Mouse (Mus musculus) adrenal gland, adult 2 months (tissue): Measurements from ENCODE around the gene Iqch. TPM values are rescaled to one million over a fixed set of nuclear protein-coding genes. Genes with fewer than 3 reads are reported as not detected.

ENCODE experiments used
- DNase-seq: peaks from one replicate; pipeline ENCODE4 v3.0.0; 2021
- long read RNA-seq: library from polyadenylated mRNA; stranded (forward); transcript quantifications from one replicate; pipeline ENCODE4 v2.0.0, GENCODE M21; 2021
- polyA plus RNA-seq: library from polyadenylated mRNA; depleted of rRNA; stranded (reverse); fragments of >200 nt; gene quantifications from 2 replicates; pipeline ENCODE4 v1.2.3, GENCODE M21; 2012; rRNA removed
- total RNA-seq, 2 experiments: library from RNA; stranded (reverse); gene quantifications; 2 replicates each; pipeline ENCODE4 v1.2.3; 2021

Iqch gene
- total RNA-seq (under 1 TPM in 1 of 2 experiments, not detected in 1; 0.12 TPM), polyA plus RNA-seq (not detected in 2 replicates)
- long read RNA-seq: 0 reads

DNA sequence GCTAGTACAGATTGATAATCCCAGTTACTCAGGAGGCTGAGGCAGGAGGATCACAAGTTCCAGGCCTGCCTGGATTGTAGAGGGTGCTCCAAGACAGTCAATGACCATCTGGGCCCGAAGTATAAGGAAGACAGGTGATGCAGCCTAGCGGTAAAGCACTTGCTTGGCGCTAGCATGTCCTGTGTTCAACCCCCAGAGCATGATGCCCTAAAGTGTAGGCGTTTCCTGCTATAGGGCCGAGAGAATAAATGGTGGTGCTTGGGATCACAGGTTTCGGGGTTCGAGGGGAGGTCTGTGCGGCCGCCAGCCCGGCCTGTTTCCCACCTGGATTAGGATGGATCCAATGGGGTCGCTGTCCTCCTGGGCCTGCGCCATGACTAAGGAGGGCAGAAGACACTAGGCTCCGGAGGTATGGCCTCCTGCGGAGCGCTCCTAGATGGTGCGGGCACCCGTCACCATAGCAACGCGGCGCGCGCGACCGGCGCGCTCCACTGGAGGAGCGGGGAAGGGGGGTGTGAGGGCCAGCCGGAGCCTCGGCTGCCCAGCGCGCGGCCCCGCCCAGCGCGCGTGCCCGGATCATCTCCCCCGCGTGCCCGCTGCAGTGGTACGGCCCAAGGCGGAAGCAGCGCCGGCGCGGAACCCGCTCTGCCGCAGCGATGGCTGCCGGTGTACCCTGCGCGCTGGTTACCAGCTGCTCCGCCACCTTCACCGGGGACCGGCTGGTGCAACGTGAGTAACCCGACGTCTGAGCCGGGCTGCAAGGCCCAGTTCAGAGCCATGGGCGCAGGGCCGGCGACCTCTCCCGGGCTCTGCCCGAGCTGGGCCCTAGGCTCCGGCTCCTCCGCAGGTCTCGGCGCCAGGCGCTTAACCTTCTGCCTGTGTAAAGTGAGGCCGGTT, at the start of gene Iqch, which contains the start of gene Aagab:
Iqch (minus strand) TSS at position 451 of the 897 bp plus-strand sequence.
Aagab (plus strand) TSS at position 618 of the 897 bp plus-strand sequence.
- peak; percentile 99 for DNase-seq

DNA sequence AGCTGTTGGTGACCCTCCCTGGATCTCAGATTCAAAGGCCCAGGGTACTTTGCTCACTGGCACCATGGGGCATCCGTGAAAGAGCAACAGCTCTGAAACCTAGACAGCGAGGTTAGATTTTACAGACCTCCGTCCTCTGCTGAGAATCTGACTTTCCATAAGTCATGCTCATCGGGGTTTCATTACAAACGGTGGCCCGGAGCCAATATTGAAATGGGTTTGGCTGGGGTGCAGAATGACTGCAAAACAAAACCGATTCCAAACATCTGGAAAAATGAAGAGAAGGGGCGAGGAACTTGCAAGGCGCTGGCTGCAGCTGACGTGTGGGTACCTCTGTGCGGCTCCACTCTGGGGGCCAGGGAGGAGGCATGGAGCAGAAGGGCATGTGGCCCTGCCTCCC, 49.3 kb upstream of the Iqch start:
- DNase-seq: no peak

DNA sequence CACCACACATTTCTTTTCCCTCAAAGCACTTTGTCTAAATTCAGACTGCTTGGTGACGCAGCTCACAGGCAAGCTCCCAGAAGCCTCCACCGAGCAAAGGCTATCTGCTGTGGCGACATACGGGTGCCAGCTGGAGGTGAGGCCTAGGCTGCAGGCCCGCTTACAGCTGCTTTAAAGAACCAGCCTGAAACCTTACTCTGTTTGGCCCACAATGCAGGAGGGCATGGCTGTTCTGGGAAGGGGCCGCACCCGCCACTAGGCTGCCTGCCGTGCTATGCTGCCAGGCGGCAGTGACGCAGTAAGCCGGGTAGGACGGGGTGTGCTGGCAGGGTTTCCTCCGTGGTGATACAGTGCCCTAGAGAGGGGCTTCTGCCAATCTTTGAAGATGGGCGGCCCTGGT, 48.6 kb upstream of the Iqch start:
- DNase-seq: peak; percentile 25

- peak; percentile 48 for DNase-seq
These were observed 47.7 kb upstream of the Iqch start for GRCm38 (mm10) chr9:63649841-63650545.

DNA sequence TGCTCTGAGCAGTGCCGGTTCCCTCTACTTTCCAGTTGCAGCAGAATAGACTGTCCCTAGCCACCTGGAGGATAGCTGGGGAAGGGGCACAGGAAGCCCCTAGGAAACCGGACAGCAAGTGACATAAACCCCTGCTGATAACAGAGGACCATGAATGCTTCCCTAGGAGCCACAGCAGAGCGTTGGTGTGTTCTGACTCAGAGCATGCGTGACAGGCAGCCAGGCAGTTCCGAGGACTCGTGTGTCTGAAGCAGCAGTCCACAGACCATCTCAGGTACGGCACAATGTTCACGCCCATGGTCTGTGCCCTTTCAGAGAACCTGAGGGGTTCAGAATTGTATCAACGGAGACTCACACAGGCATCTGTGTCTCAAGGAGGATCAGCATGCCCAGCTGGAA, 46.2 kb upstream of the Iqch start:
- DNase-seq: no peak

GRCm38 (mm10) chr9:63647581-63648519, 45.6 kb upstream of the Iqch start:
- DNase-seq: no peak

DNA sequence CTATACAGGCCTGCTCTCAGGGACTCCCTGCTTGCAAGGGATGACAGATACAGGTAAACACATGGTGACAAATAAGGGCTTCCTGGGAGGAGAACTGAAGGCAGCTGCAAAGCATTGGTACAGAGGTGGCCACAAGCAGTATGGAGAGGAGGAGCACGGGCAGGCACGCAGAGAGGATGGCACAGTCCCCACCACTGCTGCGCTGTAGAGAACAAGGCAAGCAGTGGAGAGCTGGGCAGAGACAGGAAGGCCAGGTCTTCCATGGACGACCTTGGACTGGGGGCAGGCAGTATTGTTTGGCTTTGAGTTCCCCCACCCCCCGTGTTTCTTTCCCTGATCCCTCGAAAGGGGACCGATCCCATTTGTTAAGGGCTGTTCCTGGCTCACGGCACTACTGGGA, 42.8 kb upstream of the Iqch start:
- DNase-seq: no peak

- no peak for DNase-seq
These were observed 41.7 kb upstream of the Iqch start for GRCm38 (mm10) chr9:63644011-63644410.

- no peak for DNase-seq
These were observed 39.8 kb upstream of the Iqch start for GRCm38 (mm10) chr9:63641983-63642646.

DNA sequence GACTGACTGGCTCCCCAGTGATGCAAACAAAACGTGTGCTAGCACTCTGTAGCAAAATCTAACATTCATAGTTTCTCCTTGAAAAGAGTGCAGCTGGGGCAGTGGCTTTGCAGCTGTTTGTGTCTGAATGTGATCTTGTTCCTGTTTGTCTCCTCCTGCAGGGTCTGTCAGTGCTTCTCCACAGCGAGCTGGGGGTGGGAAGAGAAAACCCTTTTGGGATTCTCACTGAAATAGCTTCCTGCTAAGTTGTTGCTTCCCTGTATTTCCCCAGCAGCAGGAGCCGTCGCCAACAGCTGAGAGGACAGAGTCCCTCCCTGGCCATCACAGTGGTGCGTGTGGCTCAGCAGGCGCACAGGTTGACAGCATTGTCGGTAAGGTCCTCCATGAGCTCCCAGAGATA, 33.8 kb upstream of the Iqch start:
- DNase-seq: no peak

GRCm38 (mm10) chr9:63633334-63633733, 31.0 kb upstream of the Iqch start:
- no peak for DNase-seq

DNA sequence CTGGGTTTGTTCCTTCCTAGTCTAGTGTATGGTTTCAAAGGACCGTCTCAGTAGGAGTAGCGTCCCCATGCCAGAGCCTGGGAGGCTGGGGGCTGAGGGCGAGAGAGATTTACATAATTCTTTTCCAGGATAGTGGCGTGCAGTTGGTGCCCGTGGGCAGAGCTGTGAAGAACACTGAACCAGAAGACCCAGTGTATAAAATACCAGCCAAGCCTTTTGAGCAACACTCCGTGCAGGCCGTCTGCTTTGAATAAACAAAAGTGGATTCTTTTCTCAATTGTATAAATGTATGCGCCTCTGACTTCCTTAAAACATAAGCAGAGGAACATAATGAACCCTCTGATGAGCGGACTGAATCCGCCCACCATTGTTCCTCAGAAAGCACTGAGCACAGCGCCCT, 30.6 kb upstream of the Iqch start:
- no peak for DNase-seq

DNA sequence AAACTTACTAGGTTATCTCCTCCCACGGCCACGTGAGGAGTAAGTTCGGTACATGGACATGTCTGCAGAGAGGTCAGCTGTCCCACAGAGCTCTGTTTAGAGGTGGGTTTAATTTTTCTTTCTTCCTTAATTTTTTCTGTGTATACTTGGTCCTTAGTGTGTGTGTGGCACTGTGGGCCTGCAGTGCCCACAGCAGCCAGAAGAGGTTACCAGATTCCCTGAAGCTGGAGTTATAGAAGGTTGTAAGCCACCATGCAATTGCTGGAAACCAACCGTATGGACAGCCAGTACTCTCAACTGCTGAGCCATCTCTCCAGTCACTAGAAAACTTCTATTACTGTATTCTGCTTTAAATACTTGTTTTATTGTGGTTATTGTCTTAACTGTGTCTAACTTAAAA, 29.8 kb upstream of the Iqch start:
- no peak for DNase-seq

DNA sequence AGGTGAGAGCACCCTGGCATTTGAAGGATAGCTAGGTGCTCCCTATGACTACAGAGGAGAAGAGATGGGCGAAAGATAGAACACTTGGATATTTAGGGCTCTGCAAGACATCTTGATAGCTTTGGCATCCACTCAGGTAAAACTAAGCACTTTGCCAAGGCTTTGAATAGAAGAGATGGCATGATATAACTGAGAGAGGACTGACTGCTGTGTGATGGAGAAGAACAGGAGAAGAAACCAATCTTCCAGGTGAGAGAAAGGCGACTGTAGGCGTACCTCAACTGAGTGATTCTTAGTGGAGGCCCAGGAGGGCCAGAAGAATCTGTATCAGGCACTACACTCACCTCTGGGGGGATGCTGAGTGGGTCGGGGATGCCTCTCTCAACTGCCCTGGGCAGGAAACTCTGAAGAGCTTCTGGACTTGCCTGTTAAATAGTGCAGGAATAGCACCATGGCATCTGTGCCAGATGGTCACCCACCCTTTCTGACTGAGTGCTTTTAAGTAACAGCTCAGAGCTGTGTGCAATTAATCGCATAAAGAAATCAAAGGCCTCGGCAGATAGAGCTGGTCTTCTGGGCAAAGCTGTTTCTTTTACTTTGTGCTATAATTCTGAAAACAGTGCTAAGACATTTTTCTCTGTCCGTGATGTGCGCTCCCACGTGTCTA, 22.9 kb upstream of the Iqch start:
- no peak for DNase-seq

- no peak for DNase-seq
These were observed 21.7 kb upstream of the Iqch start for GRCm38 (mm10) chr9:63623895-63624569.

DNA sequence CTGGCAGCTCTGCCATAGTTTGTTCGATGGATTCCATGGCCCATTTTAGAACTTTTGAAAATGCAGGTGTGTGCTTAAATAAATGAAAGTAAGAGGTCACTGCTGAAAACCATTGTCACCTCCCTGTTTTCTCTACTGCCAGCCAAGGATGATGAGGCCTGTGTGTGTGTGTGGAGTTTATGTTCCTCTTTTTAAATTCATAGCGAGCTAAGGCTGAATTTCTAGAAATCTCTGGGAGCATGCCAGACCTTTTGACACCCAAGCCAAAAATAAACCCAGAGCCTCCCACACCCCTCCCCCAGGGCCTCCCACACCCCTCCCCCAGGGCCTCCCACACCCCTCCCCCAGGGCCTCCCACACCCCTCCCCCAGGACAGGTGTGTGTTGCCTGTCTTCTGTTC, 15.7 kb upstream of the Iqch start:
- no peak for DNase-seq

- no peak for DNase-seq
These were observed 12.0 kb upstream of the Iqch start for GRCm38 (mm10) chr9:63614018-63614985.

DNA sequence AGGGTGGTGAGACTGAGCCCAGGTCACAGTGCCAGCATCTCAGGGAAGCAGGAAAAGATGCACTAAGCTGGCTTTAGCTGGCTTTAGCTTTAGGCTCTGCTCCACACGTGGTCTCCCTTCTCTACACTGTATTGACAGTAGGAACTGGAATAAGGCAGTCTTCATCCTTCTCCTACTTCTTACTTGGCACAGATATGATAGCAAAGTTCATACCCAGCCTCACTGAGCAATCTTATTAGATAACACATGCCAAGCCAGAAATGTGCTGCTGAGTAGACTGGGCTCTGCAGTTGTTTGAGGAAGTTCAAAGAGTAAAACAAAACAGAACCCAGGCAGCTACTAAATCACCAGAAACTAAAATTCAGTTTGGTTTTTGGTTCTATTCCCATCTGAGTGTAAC, 11.3 kb upstream of the Iqch start:
- DNase-seq: no peak
